Mouse (Mus musculus) heart, embryonic 16.5 days (tissue): ENCODE measurements around the gene Drosha. TPM values are rescaled to one million over a fixed set of nuclear protein-coding genes. Genes with fewer than 3 reads are reported as not detected.

Source experiments
- ATAC-seq: fragments of 200-750 bp; cut with Nextera tagmentation; replicated peaks from 2 replicates; pipeline ENCODE4 v1.8.0; 2017; ENCODE audit warnings: moderate number of reproducible peaks; ENCODE audit not compliant: insufficient read depth, low FRiP score; ENCODE audit errors: extremely low read depth
- H3K27ac ChIP-seq: fragments of 300-500 bp; sonication (generic); 2 replicates; pipeline ENCODE4 v1.5.1; 2014; ENCODE audit warnings: mild to moderate bottlenecking, low read length, control low read depth, moderate library complexity
- H3K27me3 ChIP-seq: fragments of 300-500 bp; sonication (generic); 2 replicates; pipeline ENCODE4 v1.6.1; 2014; ENCODE audit warnings: low read length, mixed read lengths; ENCODE audit not compliant: control insufficient read depth, insufficient read depth
- H3K36me3 ChIP-seq: fragments of 300-500 bp; sonication (generic); 2 replicates; pipeline ENCODE4 v1.6.1; 2014; ENCODE audit not compliant: control insufficient read depth, insufficient read depth
- H3K4me1 ChIP-seq: fragments of 300-500 bp; sonication (generic); 2 replicates; pipeline ENCODE4 v1.6.1; 2014; ENCODE audit warnings: low read length, mixed read lengths; ENCODE audit not compliant: control insufficient read depth, insufficient read depth
- H3K4me2 ChIP-seq: fragments of 300-500 bp; sonication (generic); 2 replicates; pipeline ENCODE4 v1.6.1; 2014; ENCODE audit warnings: low read depth, mild to moderate bottlenecking, control low read depth, low read length
- H3K4me3 ChIP-seq: fragments of 300-500 bp; sonication (generic); 2 replicates; pipeline ENCODE4 v1.5.1; 2014; ENCODE audit warnings: mild to moderate bottlenecking, control low read depth, low read length
- H3K9ac ChIP-seq: fragments of 300-500 bp; sonication (generic); 2 replicates; pipeline ENCODE4 v1.6.1; 2014; ENCODE audit warnings: low read length, control low read depth
- H3K9me3 ChIP-seq: fragments of 300-500 bp; sonication (generic); replicated peaks from 2 replicates; pipeline ENCODE4 v1.6.1; 2016; ENCODE audit warnings: low read length; ENCODE audit not compliant: control insufficient read depth
- WGBS: fragments of 180-500 bp; shearing (Covaris S2); extraction: QIAGEN DNeasy Blood & Tissue Kit; methylation state at CpG from one replicate; pipeline ENCODE4 v1.1.7; 2014; 5-methylcytosine and 5-hydroxymethylcytosine counted together
- polyA plus RNA-seq: library from polyadenylated mRNA; unstranded; fragments of >200 nt; fragmentation: Nextera tagmentation; extraction: Ambion mirVana; gene quantifications from 2 replicates; pipeline ENCODE4 v1.2.1, GENCODE M21; 2015

The Drosha gene
- polyA plus RNA-seq, 1 experiment from 2014 or later: 25.4 TPM

GRCm38 (mm10) chr15:12885361-12885760, 60.7 kb downstream of the Drosha start:
- no peaks in the 10 kb centered on the region for H3K9me3 ChIP-seq
- H3K9ac ChIP-seq: no peak overlapping the region
- ATAC-seq: no peak
- peaks cover 48% of the 10 kb centered on the region for H3K36me3 ChIP-seq
- H3K4me3 ChIP-seq: no peak overlapping the region
- H3K27me3 ChIP-seq: no peaks in the 10 kb centered on the region
- 92% methylated on average over 11 of the region's 11 CpGs for WGBS
- no peak overlapping the region for H3K27ac ChIP-seq
- no peak overlapping the region for H3K4me2 ChIP-seq
- no peaks in the 10 kb centered on the region for H3K4me1 ChIP-seq

- no peak for ATAC-seq
- WGBS: 89% methylated on average over 8 of the region's 8 CpGs
- Histone ChIP-seq H3K4me3 (no peak overlapping the region), H3K4me1 (no peaks in the 10 kb centered on the region), H3K9ac (no peak overlapping the region), H3K36me3 (peaks cover 47% of the 10 kb centered on the region), H3K27me3 (no peaks in the 10 kb centered on the region), H3K9me3 (no peaks in the 10 kb centered on the region), H3K27ac (no peak overlapping the region), H3K4me2 (no peak overlapping the region)
Measured at GRCm38 (mm10) chr15:12887206-12887605, 62.6 kb downstream of the Drosha start.

GRCm38 (mm10) chr15:12888312-12888711, 63.7 kb downstream of the Drosha start:
- H3K4me3 ChIP-seq: no peak overlapping the region
- no peak overlapping the region for H3K9ac ChIP-seq
- H3K4me1 ChIP-seq: no peaks in the 10 kb centered on the region
- no peak overlapping the region for H3K4me2 ChIP-seq
- no peaks in the 10 kb centered on the region for H3K9me3 ChIP-seq
- peaks cover 36% of the 10 kb centered on the region for H3K36me3 ChIP-seq
- H3K27ac ChIP-seq: no peak overlapping the region
- no peak for ATAC-seq
- 92% methylated on average over 4 of the region's 4 CpGs for WGBS
- no peaks in the 10 kb centered on the region for H3K27me3 ChIP-seq

- Histone ChIP-seq H3K9me3 (no peaks in the 10 kb centered on the region), H3K4me3 (no peak overlapping the region), H3K4me2 (no peak overlapping the region), H3K27me3 (no peaks in the 10 kb centered on the region), H3K9ac (no peak overlapping the region), H3K27ac (no peak overlapping the region), H3K4me1 (no peaks in the 10 kb centered on the region), H3K36me3 (peaks cover 41% of the 10 kb centered on the region)
- ATAC-seq: no peak
- WGBS: 85% methylated on average over 11 of the region's 11 CpGs
Measured at GRCm38 (mm10) chr15:12889909-12890308, 65.3 kb downstream of the Drosha start.

GRCm38 (mm10) chr15:12895426-12895825, 70.8 kb downstream of the Drosha start:
- Histone ChIP-seq H3K4me1 (no peaks in the 10 kb centered on the region), H3K4me2 (no peak overlapping the region), H3K9me3 (no peaks in the 10 kb centered on the region), H3K27me3 (no peaks in the 10 kb centered on the region), H3K9ac (no peak overlapping the region), H3K4me3 (no peak overlapping the region), H3K36me3 (peaks cover 38% of the 10 kb centered on the region), H3K27ac (no peak overlapping the region)
- WGBS: 85% methylated on average over 13 of the region's 13 CpGs
- ATAC-seq: no peak

GRCm38 (mm10) chr15:12896022-12897009, 71.7 kb downstream of the Drosha start:
- no peak overlapping the region for H3K4me3 ChIP-seq
- H3K27me3 ChIP-seq: no peaks in the 10 kb centered on the region
- no peak overlapping the region for H3K27ac ChIP-seq
- H3K4me1 ChIP-seq: no peaks in the 10 kb centered on the region
- no peak for ATAC-seq
- H3K4me2 ChIP-seq: no peak overlapping the region
- H3K9ac ChIP-seq: no peak overlapping the region
- H3K36me3 ChIP-seq: peaks cover 36% of the 10 kb centered on the region
- no peaks in the 10 kb centered on the region for H3K9me3 ChIP-seq
- 90% methylated on average over 18 of the region's 18 CpGs for WGBS

GRCm38 (mm10) chr15:12897831-12898230, 73.2 kb downstream of the Drosha start:
- no peak for ATAC-seq
- peaks cover 43% of the 10 kb centered on the region for H3K36me3 ChIP-seq
- H3K27ac ChIP-seq: no peak overlapping the region
- H3K27me3 ChIP-seq: no peaks in the 10 kb centered on the region
- 91% methylated on average over 8 of the region's 8 CpGs for WGBS
- H3K4me1 ChIP-seq: no peaks in the 10 kb centered on the region
- no peak overlapping the region for H3K9ac ChIP-seq
- H3K4me2 ChIP-seq: no peak overlapping the region
- no peak overlapping the region for H3K4me3 ChIP-seq
- no peaks in the 10 kb centered on the region for H3K9me3 ChIP-seq

- Histone ChIP-seq H3K4me3 (no peak overlapping the region), H3K27ac (no peak overlapping the region), H3K9me3 (no peaks in the 10 kb centered on the region), H3K4me2 (no peak overlapping the region), H3K4me1 (no peaks in the 10 kb centered on the region), H3K36me3 (peaks cover 35% of the 10 kb centered on the region), H3K9ac (no peak overlapping the region), H3K27me3 (no peaks in the 10 kb centered on the region)
- no peak for ATAC-seq
- WGBS: 90% methylated on average over 18 of the region's 18 CpGs
Measured at GRCm38 (mm10) chr15:12900428-12901196, 76.0 kb downstream of the Drosha start.

- Histone ChIP-seq H3K36me3 (peaks cover 33% of the 10 kb centered on the region), H3K9ac (no peak overlapping the region), H3K4me3 (no peak overlapping the region), H3K27me3 (no peaks in the 10 kb centered on the region), H3K4me2 (no peak overlapping the region), H3K9me3 (no peaks in the 10 kb centered on the region), H3K27ac (no peak overlapping the region), H3K4me1 (no peaks in the 10 kb centered on the region)
- WGBS: 77% methylated on average over 8 of the region's 8 CpGs
- ATAC-seq: no peak
Measured at GRCm38 (mm10) chr15:12901197-12901570, 76.6 kb downstream of the Drosha start.
